Mouse (Mus musculus): ENCODE results near the gene Prrc2b. TPM values are rescaled to one million over a fixed set of nuclear protein-coding genes. Genes with fewer than 3 reads are reported as not detected.

Gene Prrc2b
- polyA plus RNA-seq (2015; fragmentation: Nextera tagmentation; extraction: Ambion mirVana), result 21.5 and 22.5 TPM in 2 replicates

GRCm38 (mm10) chr2:32150924-32151659, at the start of gene Prrc2b:
Gene Prrc2b, plus strand, starts transcription at chr2:32151082.

GRCm38 (mm10) chr2:32235886-32236759, 85.2 kb downstream of the Prrc2b start, which contains the start of gene Pomt1:
Gene Pomt1, plus strand, starts transcription at chr2:32236590.

GRCm38 (mm10) chr2:32259657-32260417, 109.0 kb downstream of the Prrc2b start, which contains the start of gene Uck1:
Gene Uck1, minus strand, starts transcription at chr2:32260159.

Small RNA genes within 50 kb of the gene (microRNA-seq; reads per million reads assigned to microRNA genes)
- 0 reads per million in 2 experiments for gene Gm27805

Other genes starting within 250 kb of the Prrc2b start
- 20.0 and 20.4 TPM in 2 replicates for gene Aif1l, start 200.9 kb upstream of the Prrc2b start, polyA plus RNA-seq (2015; fragmentation: Nextera tagmentation; extraction: Ambion mirVana)
- 27.9 and 31.4 TPM in 2 replicates for gene Nup214, start 176.6 kb upstream of the Prrc2b start, polyA plus RNA-seq (2015; fragmentation: Nextera tagmentation; extraction: Ambion mirVana)
- 7.5 and 8.2 TPM in 2 replicates for gene Fam78a, start 66.2 kb upstream of the Prrc2b start, polyA plus RNA-seq (2015; fragmentation: Nextera tagmentation; extraction: Ambion mirVana)
- 41.4 and 44.8 TPM in 2 replicates for gene Plpp7, start 55.6 kb upstream of the Prrc2b start, polyA plus RNA-seq (2015; fragmentation: Nextera tagmentation; extraction: Ambion mirVana)
- 8.9 and 12.6 TPM in 2 replicates for gene Pomt1, start 85.5 kb downstream of the Prrc2b start, polyA plus RNA-seq (2015; fragmentation: Nextera tagmentation; extraction: Ambion mirVana)
- 29.8 and 49.7 TPM in 2 replicates for gene Uck1, start 109.1 kb downstream of the Prrc2b start, polyA plus RNA-seq (2015; fragmentation: Nextera tagmentation; extraction: Ambion mirVana)
- 24.9 and 25.5 TPM in 2 replicates for gene Golga2, start 136.3 kb downstream of the Prrc2b start, polyA plus RNA-seq (2015; fragmentation: Nextera tagmentation; extraction: Ambion mirVana)
- gene Swi5, start 137.0 kb downstream of the Prrc2b start, polyA plus RNA-seq (2015; fragmentation: Nextera tagmentation; extraction: Ambion mirVana), result 184 and 245 TPM in 2 replicates
- 49.4 and 53.8 TPM in 2 replicates for gene Ciz1, start 201.2 kb downstream of the Prrc2b start, polyA plus RNA-seq (2015; fragmentation: Nextera tagmentation; extraction: Ambion mirVana)
- gene Dnm1, start 202.3 kb downstream of the Prrc2b start, polyA plus RNA-seq (2015; fragmentation: Nextera tagmentation; extraction: Ambion mirVana), result 6.6 and 8.2 TPM in 2 replicates
- 156 and 159 TPM in 2 replicates for gene 1110008P14Rik, start 230.9 kb downstream of the Prrc2b start, polyA plus RNA-seq (2015; fragmentation: Nextera tagmentation; extraction: Ambion mirVana)
- gene Lcn2, start 237.2 kb downstream of the Prrc2b start, polyA plus RNA-seq (2015; fragmentation: Nextera tagmentation; extraction: Ambion mirVana), result 9.3 and 20.6 TPM in 2 replicates
- gene Ptges2, start 244.8 kb downstream of the Prrc2b start, polyA plus RNA-seq (2015; fragmentation: Nextera tagmentation; extraction: Ambion mirVana), result 48.2 and 52.8 TPM in 2 replicates

Data from skeletal muscle tissue, postnatal 0 days (tissue).